Mouse (Mus musculus) monocyte, adult 59 days (primary cell): ENCODE measurements around the gene Med31. TPM values are rescaled to one million over a fixed set of nuclear protein-coding genes. Genes with fewer than 3 reads are reported as not detected.

ENCODE experiments used
- total RNA-seq, 2 experiments: library from RNA; stranded (reverse); gene quantifications; one replicate each; pipeline ENCODE4 v1.2.4; 2023

The Med31 gene
- 10 to 100 TPM; 16.1 to 17.5 TPM for total RNA-seq

DNA sequence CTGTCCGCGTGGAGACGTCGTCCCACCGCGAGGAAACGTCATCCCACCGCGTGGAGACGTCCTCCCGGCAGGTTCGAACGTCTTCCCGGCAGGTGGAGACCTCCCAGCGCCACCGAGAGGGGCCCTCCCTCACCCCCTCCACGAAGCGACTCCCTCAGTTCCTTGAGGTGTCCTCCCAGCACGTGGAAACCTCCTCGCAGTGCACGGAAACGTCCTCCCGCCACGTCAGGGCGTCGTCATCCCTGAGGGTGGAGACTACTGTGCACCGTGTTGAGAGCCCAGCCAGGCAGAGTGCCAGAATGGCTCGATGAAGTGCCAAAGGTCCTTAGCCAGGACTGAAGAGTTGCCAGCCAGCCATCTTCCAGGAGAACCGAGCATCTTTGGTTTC, at the start of gene Med31:
Gene Med31, minus strand, starts transcription at position 183 of the 388 bp plus-strand sequence.

GRCm38 (mm10) chr11:72207204-72207833, 8.1 kb downstream of the Med31 start, which contains the start of the genes 4933427D14Rik and Txndc17:
TSS of gene 4933427D14Rik (minus strand) at chr11:72207459.
TSS of gene Txndc17 (plus strand) at chr11:72207547.

DNA sequence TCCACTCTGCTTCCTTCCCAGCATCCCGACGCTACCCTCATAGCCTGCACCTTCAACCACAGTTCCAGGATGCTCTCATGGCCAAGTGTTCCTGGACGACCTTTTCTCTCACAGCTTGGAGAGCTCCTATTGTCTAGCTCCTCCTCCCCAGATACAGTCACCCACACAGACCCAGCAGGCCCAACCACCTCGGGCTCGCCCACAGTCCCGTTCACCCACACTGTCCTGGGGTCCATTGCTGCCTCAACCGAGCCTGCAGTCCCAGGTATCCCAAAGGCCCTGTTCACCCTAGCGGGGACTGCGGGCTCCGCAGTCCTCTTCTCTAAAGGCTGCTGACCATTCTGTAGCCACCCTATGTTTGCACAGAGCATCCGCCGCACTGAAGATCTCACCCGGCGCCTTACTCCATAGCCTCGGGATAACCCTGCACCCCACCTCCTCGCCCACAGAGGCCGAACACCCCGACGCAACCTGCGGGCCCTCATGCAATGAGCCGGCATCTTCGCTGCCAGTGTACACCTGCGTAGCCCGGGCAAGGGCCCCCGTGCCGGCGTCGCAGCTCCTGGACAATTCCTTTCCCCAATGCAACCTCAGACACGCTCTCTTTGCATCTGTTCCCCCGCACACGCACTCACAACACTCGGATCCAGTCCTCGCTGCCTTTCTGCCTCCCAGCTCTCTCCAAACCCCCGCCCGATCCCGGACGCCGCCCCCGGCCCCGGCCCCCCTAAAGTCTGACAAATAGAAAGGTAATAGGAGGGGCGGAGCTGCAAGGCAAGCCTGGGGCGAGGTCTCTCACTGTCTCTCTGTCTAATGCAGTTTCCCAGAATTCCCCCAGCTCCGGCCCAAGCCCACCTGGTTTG, 8.8 kb downstream of the Med31 start, which contains the start of gene Gm43951:
Gene Gm43951, minus strand, starts transcription at position 500 of the 863 bp plus-strand sequence.

Other genes with a start within 250 kb of the Med31 start
- gene Aipl1, start 178.1 kb downstream of the Med31 start, total RNA-seq: not detected
- under 1 TPM; 0.33 to 0.81 TPM for gene Pimreg, start 173.6 kb downstream of the Med31 start, total RNA-seq
- gene Pitpnm3, start 79.8 kb downstream of the Med31 start, total RNA-seq: not detected
- under 1 TPM; 0.52 to 0.92 TPM for gene Gm43951, start 8.8 kb downstream of the Med31 start, total RNA-seq
- gene 4933427D14Rik, start 8.1 kb downstream of the Med31 start, total RNA-seq: 1 to 10 TPM; 6.1 to 9.5 TPM
- 10 to 100 TPM; 42.9 to 60.5 TPM for gene Txndc17, start 8.0 kb downstream of the Med31 start, total RNA-seq
- not detected for gene Slc13a5, start 51.6 kb upstream of the Med31 start, total RNA-seq
- gene Xaf1, start 86.0 kb upstream of the Med31 start, total RNA-seq: 10 to 100 TPM; 54.0 to 67.0 TPM
- gene Fbxo39, start 98.9 kb upstream of the Med31 start, total RNA-seq: under 1 TPM; 0.47 to 0.52 TPM
- not detected for gene Tekt1, start 146.8 kb upstream of the Med31 start, total RNA-seq
- gene Smtnl2, start 196.1 kb upstream of the Med31 start, total RNA-seq: 1 to 10 TPM in 1 of 2 experiments, not detected in 1; 2.3 TPM
- not detected for gene Ggt6, start 219.9 kb upstream of the Med31 start, total RNA-seq
- 10 to 100 TPM; 69.4 to 73.1 TPM for gene Mybbp1a, start 225.8 kb upstream of the Med31 start, total RNA-seq